Mouse (Mus musculus) T-cell, adult 2 months (primary cell): ENCODE results near the gene Ptprk.

Experiments used
- DNase-seq: peaks from one replicate; pipeline ENCODE4 v3.0.0; 2022; ENCODE audit warnings: low spot score

Ptprk gene

DNA sequence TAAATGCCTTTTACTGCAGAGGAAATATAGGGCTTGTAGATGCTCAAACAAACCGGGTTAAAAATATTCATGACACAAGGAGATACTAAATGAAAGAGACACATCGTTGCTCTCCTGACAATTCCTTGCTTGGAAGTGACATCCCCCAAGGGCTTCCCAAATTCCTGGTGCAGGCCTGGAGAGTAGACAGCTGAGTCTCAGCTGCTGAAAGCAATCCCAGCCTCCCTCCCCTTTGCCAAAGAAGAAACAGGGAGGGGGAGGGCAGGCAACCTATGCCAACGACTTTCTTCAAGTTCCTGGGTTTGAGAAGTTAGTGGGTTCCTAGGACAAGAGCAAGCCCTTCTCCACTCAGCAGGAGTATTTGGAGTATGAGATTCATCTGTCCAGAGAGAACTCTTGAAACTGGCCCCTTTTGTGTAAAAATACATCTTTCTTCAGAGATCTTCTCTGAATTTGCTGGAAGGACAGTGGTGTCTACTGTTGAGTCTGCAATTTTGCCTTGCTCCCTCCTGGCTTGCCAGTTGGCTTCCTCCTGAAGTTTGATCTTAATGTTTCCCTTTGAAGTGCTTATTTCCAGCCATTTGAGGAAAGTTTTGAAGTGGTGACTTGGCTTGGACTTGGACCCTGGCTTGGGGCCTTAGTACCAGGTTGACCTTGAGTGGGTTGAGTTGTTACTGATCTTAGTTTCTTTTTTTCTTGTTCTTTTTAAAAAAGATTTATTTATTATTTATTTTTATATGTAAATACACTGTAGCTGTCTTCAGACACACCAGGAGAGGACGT, 111.6 kb downstream of the Ptprk start:
- DNase-seq = no peak

DNA sequence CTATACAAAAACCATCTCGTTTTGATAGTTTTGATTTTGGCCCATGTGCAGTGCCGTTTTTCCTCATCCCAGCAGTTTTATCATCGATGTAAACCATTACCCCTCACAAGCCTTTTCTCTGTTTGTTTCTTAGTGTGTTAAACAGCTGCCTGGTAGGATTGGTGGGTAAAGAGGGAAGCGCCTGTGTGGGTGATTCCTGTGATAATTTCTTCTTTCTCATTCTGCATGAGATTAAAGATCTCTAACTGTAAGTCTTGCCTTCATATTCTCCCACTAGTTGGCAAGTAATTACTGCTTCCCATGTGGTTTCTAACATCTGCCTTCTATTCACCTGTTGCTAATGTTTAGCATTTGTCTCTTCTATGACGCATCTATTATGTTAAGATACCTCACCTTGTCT, 116.8 kb downstream of the Ptprk start:
- no peak for DNase-seq

DNA sequence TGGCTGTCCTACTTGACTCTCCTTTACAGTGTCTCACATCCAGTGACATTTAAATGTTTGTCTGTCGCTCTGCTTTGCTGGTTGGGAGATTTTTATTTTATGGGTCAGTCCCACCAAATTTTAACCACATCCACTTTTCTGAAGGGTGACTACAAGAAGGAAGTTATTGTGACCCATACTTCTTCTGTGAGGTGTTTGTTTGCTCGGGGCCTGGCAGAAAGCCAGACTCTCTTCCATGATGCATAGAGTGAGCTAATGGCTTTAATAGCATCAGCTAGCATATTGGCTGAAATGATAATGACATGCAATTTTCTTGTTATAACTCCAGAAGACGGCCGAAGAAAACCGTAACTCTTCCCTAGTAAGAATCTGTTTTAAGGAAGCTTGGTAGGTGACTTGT, 119.0 kb downstream of the Ptprk start:
- no peak for DNase-seq

DNA sequence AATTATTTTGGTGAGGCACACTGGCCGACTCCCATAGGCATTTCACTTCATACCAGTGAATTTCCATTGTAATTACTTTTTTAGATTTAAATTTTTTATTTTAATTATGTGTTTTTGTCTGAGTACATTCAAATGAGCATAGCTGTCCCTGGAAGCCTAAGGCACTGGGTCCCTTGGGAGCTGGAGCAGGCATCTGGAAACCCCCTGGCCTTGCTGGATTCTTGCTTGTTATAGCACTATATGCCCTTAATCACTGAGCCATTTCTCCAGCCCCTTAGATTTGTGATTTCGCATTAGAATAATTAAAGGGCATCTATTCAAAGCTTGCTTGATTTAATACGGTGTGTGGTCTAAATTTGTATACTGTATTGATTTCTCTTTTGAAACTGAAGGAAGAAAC, 126.0 kb downstream of the Ptprk start:
- no peak for DNase-seq

DNA sequence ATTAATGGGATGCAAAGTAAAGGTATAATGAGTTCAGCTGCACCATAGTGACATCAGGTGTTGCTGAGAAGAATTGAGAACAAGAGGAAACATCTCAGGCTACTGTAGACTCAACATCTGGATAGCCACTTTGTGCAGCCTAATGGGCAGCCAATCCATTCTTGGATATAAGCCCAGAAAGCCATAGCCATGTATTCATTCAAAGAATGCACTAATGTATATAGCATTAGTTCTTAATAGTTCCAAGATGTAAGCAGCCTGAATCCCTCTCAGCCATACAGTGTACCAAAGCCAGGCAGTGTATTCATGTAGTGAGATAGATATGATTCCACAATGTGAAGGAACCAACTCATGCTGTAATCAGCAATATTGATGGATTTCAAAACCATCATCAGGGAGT, 134.8 kb downstream of the Ptprk start:
- DNase-seq = no peak

DNA sequence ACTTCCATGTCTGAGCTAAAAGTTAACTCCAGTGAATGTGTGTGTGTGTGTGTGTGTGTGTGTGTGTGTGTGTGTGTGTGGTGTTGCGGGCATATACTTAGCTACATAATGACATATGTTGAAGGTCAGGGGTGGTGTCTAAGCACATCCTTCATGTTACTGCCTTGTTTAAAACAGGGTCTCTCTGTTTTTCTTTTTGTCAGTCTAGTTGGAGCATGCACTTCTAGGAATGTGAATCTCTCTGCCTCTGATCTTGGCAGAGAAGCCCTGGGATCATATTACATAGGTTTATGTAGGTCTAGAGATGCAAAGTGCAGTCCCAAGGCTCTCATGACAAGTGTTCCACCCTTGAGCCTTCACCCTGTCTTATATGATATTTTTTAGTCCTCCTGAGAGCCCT, 137.5 kb downstream of the Ptprk start:
- DNase-seq = no peak

DNA sequence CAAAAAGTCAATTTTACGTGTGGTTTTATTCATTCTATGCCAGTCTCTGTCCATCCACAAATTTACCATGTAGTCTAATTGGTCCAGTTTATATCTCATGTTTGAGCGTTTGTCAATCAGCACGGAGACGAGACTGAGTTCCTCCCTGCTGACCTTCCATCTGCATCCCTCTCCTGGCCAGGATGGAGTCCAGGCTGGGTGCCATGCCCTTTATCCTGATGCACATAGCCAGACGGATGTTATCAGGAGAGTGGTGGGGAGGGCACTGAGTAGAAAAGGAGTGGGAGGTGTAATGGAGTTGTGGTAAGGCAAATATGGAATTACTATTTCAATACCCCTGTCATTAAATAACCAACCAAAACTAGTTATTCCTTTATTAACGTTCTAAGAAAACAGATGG, 140.5 kb downstream of the Ptprk start:
- DNase-seq = no peak

DNA sequence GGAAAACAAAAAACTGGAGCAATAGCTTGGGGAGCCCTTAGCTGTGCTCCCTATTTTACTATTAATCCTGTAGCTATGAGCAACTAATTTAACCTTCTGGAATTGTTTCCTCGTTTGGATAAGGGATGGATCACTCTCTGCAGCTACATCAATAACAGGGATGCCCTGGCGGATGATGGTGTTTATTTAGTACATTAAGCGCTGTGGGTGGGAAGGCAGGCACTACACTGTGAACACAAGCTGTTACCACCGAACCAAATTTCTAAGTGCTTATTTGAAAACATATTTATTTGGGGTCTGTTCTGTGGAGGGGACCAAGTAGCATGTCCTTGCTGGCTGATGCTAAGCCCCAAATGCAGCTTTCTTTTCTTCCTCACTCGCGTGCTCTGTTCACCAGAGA, 149.0 kb downstream of the Ptprk start:
- no peak for DNase-seq

DNA sequence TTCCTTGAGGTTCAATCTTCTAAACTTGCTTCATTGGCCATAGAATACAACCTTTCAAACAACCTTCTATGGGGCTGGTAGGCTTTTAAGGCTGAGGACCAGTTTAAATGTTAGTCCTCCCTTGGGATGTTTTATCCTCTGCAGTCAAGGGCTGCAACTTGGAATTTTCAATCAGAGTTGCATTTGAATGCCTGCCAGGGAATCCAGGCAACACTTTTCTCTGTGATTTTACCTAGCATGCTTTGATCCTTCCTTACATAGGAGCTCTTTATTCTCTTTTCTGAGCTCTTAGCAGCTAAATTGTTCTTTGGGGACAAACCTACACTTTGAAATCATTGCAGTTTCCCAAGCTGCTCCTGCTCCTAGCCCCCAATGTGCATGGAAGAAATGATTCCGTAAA, 149.8 kb downstream of the Ptprk start:
- DNase-seq = no peak

DNA sequence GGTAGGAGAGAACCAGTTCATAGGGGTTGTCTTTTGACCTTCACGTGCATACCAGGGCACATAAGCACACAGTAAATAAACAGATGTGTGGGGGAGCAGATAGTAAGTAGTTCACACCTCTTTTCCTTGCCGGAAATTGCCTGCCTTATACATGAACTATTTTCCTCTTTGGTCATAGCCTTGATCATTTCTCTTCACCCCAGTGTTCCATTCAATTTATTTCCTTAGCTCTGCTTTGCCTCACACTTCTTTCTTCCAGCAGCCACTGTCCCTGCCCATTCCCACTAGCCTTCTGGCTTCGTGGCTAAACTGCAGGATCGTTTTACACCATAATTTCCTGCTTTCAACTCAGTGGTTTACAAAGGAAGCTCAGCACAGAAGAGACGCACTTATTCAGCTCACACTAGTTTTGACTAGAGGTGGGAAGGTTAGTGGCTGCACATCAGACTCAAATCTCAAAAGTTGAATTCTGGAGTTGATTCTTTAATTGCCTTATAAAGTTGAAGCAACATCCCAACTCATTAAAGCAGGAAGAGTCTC, 151.0 kb downstream of the Ptprk start:
- no peak for DNase-seq

DNA sequence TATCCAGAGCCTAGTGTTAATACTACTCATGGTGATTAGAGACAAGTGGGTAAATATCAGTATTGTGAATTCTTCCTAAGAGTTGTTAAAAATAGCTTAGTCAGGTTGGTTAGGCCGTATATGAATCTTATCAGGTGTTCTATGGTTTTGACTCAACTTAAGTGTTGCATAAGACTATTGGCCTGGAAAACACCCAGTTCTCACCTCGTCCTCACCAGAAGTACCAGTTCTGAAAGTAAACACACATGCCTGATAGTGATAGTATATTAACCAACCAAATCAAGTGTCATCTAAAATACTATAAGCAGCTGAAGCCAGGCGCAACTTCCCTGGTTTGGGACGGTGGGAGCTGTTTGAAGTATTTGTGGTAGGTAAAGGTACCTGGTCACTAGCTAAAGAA, 153.1 kb downstream of the Ptprk start:
- DNase-seq = no peak

DNA sequence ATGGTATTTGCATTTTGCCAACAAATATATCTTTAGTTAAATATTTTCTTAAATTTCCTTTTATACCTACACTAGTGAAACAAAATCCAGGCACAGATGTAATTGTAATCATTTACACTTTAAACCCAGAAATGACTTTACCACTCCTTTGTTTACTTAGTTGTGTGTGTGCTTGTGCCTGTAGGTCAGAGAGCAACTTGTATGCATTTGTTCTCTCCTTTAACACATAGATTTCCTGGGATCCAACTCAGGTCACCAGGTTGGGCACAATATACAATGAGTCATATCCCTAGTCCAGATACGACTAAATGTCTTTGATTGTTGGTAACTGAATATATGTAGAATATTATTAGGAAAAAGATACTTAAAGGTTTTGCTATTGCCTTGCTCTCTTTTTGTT, 153.6 kb downstream of the Ptprk start:
- no peak for DNase-seq

DNA sequence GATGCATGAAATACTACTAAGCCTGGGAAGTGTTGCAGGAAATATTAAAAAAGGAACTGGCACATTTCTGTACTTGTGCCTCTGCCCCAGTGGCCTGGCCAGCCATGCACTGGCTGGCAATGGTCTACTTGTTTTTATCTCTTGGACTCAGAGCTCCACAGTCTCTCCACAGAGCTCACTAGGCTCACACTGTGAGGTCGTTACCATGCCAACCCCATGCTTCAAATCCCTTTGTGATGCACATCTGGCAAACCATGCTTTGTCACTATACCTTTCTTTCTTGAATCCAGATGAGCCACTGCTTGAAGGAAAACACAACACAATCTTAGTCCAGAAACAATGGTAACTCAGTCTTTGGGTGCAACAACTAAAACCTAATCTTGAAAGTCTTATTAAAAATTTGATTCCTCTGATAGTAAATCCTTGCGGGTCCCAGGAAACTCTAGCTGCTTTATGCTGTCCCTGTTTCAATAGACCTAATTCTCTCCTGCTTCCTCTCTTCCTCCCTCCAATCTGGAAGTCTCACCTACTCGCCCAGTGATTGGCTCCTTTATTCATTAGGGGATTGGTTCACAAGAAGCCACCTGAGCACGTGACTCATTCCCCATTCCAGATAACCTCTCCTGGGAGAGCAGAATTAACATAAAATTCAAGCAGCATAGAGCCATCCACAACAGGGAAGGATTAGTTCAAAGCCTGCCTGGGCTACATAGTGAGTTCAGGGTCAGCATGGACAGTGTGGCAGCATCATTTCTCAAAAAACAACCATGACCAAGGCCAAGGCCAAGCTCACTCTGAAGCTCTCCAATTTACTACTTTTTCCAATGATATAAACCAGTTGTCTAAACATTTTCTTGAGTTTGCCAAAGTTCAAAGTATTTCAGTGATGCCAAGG, 157.9 kb downstream of the Ptprk start:
- no peak for DNase-seq

DNA sequence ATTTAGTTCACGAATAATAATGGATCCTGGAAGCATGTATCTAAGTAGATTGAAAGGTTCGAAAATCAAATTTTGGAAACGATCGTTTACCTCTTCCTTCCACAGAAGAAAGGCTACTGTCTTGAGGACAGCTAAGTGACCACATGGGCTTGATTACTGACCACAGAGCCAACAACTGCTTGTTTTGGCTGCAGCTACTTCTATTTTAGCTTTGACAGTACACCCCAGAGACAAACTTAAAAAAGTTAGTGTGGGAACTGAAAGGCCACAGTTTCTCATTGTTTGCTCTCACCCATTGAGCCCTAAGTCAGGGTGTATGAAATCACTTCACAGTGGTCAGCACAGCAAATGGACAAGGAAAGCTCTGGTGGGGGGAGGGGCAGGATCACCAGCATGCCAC, 174.4 kb downstream of the Ptprk start:
- DNase-seq = no peak

DNA sequence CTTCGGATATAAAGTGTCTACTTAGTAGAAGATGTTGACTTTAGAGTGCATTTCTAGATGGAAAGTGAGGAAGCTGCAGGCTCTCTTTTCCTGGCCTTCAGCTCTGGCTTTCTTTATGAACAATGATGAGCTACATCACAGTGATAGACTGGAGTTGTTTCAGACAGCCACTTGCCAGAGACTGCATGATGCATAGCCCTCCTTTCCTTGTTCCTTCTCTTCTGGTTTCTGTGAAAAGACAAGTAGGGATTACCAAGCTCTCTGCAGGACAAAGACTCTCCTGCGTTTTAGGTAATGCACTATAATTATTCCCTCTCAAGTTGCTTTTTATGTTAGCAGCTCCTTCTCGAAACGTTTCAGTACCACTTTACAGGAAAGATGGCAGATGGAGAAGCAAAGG, 176.8 kb downstream of the Ptprk start:
- no peak for DNase-seq

DNA sequence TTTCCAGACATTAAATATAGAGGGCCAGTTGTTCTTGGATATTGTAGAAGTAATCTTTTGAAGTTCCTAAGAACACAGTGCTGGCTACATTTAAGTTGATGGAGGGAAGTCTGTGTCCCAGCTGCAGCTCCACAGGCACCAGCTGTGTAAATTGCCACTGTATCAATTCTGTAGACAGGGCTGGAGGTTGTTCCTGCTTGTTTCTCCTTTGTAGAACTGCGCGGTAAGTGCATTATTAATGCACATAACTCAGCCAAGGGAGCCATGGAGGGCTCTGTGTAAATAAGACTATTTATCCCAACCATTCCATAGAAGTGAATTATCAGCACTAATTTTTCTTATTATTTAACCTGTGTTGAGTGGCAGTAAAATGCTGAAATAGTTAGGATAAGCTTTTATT, 186.0 kb downstream of the Ptprk start:
- no peak for DNase-seq

DNA sequence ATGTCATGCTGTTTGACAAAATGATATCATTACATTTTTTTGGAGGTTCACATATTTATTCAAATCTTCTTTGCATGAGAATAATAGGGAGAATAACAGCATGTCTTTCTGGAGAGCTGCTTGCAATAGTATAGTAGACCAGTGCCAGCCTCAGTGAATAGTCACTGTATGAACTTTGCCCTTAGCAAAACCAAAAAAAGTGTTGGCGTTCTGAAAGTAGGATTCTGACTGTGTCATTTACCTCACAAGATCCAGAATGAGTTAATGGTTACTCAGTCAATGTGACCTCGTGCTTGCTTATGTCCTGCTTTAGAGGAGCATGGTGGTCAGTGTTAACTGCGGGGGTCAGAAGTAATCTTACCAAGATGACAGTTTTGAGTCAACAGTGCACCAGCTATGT, 187.5 kb downstream of the Ptprk start:
- no peak for DNase-seq

DNA sequence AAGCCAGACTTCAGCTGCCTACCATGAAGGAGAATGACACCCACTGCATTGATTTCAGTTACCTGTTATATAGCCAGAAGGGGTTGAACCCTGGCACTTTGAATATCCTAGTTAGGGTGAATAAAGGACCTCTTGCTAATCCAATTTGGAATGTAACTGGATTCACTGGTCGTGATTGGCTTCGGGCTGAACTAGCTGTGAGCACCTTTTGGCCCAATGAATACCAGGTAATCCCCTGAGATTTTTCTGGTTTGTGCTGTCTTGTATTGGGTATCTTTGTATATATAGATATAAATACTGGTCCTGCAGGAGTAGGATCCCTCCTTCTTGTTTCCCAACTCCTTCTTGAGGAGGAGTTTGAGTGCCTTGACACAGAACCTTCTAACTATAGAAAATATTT, 188.9 kb downstream of the Ptprk start:
- no peak for DNase-seq

DNA sequence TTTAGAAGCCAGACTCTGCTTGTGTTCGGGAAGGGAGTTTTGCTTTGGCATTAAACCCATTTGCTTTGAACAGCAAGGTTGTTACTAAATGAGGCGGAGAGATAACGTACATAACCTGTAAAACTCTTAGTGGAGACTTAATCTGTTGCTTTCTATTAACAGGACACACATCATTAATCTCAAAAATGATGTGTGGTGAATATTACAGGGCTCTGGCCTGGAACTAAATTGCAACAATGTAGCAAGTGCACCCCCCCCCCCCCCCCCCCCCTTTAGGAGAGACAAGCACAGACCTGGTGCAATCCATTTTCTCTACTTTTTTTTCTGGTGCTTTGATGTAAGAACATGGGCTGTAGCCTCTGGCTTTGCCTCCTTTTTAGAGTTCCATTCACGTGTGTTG, 195.7 kb downstream of the Ptprk start:
- DNase-seq = no peak

DNA sequence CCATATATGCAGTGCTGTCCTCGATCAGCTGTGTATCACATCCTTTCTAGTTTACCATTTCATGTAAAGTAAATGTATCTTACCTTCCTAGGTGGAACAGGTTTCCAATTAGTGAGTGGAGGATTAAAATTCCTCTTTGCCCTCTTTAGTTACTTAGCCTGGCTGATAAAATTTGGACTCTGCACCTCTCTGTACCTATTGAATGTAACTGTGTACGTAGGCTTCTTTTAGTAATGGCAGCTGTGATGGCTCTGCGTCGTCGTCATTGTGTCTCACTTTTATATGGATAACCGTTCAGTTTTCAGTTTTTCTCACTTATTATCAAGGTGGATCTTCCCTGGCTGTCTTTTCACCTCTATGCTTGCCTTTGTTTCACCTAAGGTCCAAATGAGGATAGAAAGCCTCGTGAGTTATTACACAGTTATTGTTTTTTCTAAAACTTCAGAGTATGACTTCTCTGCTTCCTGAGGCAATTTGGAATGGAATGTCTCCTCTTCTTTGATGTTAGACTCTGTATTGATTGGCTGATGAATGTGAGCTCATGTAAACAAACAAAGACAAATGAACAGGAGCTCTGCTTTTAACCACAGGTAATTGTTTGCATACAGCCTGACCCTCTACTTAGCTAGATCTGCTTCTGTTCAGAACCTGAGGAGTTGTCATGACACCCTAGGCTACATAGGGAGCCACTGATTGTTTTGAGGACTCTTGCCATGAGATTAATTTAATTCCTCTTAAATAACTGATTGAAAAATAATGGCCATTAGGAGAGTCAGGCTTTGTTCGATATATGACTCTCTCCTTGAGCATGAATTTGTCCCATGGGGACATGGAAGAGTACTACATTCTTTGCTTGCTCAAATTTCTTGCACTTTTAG, 197.3 kb downstream of the Ptprk start:
- DNase-seq = no peak

DNA sequence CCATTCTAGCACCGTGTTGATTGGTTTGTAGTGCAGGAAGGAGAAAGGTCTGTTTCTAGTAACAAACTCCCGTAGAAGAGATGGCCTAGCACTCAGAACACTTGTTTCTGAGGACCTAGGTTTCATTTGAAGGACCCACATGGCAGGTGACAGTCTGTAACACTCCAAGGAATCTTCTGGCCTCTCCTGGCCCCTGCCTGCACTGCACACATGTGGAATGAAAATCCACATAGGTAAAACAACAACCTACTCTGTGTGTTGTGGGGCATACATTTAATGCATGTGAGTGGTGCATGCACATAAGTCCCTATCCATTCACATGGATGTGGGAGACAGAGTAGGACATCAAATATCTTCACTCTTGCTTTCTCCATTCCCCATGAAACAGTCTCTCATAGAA, 204.1 kb downstream of the Ptprk start:
- no peak for DNase-seq

DNA sequence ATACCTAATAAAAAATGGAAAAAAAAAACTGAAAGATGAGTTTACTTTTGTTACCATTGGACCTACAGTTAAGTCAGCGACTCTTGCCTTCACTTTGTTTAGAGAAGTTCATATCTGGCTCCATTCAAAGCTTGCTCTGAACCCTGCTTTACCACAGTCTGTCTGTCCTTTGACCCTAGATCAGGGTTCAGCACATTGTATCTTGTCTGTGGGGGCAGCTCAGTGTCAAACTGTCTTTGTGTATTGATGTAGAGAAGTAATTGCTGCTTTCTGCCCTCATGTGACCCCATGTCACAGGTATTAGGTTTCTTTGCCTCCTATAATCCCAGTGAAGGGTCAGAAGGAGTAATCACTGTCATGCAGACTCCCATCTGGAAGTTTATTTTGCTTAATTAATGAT, 222.9 kb downstream of the Ptprk start:
- no peak for DNase-seq
